Mouse (Mus musculus) limb, embryonic 10.5 days (tissue): Measurements from ENCODE around the gene Glipr1l2. TPM values are rescaled to one million over a fixed set of nuclear protein-coding genes. Genes with fewer than 3 reads are reported as not detected.
"Not testable (repeated sequence)": the region's sequence is repeated elsewhere in the genome, so short reads cannot be mapped to it uniquely, and the experiment has no call there.

Experiments used
- DNase-seq: peaks from one replicate; pipeline ENCODE4 v3.0.0-alpha.2; 2017; ENCODE audit warnings: low spot score
- H3K27ac ChIP-seq: fragments of 300-500 bp; sonication (generic); 2 replicates; pipeline ENCODE4 v1.5.1; 2016; ENCODE audit warnings: mild to moderate bottlenecking
- H3K27me3 ChIP-seq: fragments of 300-500 bp; sonication (generic); 2 replicates; pipeline ENCODE4 v1.6.1; 2016; ENCODE audit warnings: low read depth, mild to moderate bottlenecking; ENCODE audit not compliant: poor library complexity, severe bottlenecking
- H3K36me3 ChIP-seq: fragments of 300-500 bp; sonication (generic); 2 replicates; pipeline ENCODE4 v1.6.1; 2016; ENCODE audit warnings: mild to moderate bottlenecking, moderate library complexity
- H3K4me1 ChIP-seq: fragments of 300-500 bp; sonication (generic); 2 replicates; pipeline ENCODE4 v1.6.1; 2016
- H3K4me3 ChIP-seq: fragments of 300-500 bp; sonication (generic); 2 replicates; pipeline ENCODE4 v1.5.1; 2016; ENCODE audit warnings: mild to moderate bottlenecking, moderate library complexity
- H3K9me3 ChIP-seq: fragments of 300-500 bp; sonication (generic); replicated peaks from 2 replicates; pipeline ENCODE4 v1.6.1; 2016; ENCODE audit warnings: mild to moderate bottlenecking
- WGBS: fragments of 180-500 bp; shearing (Covaris S2); methylation state at CpG from one replicate; pipeline ENCODE4 v1.1.7; 2016; 5-methylcytosine and 5-hydroxymethylcytosine counted together
- polyA plus RNA-seq: library from polyadenylated mRNA; unstranded; fragments of >200 nt; fragmentation: Nextera tagmentation; extraction: Ambion mirVana; gene quantifications from 2 replicates; pipeline ENCODE4 v1.2.1, GENCODE M21; 2016

The Glipr1l2 gene
- not detected in 2 replicates for polyA plus RNA-seq

- no peaks in the 10 kb centered on the region for H3K9me3 ChIP-seq
- no peaks in the 10 kb centered on the region for H3K27me3 ChIP-seq
- no peaks in the 10 kb centered on the region for H3K36me3 ChIP-seq
- DNase-seq: no peak
- no peak within 1 kb of the TSS for H3K27ac ChIP-seq
- WGBS: 93% methylated on average over 14 of the region's 14 CpGs
- no peak within 1 kb of the TSS for H3K4me3 ChIP-seq
- H3K4me1 ChIP-seq: no peaks in the 10 kb centered on the region
Measured at GRCm38 (mm10) chr10:112083157-112083556, at the start of gene Glipr1l2. Glipr1l2 (plus strand) TSS chr10:112083354.

- not testable (repeated sequence) for H3K36me3 ChIP-seq, H3K27ac ChIP-seq, H3K4me1 ChIP-seq, H3K4me3 ChIP-seq, DNase-seq, H3K9me3 ChIP-seq, H3K27me3 ChIP-seq
- 84% methylated on average over 9 of the region's 9 CpGs for WGBS
Measured at GRCm38 (mm10) chr10:112043523-112043922, 39.6 kb upstream of the Glipr1l2 start.

- 66% methylated on average over 14 of the region's 14 CpGs for WGBS
- not testable (repeated sequence) for H3K27me3 ChIP-seq, H3K4me1 ChIP-seq, DNase-seq, H3K36me3 ChIP-seq, H3K9me3 ChIP-seq, H3K27ac ChIP-seq, H3K4me3 ChIP-seq
Measured at GRCm38 (mm10) chr10:112044283-112044682, 38.9 kb upstream of the Glipr1l2 start.

DNA sequence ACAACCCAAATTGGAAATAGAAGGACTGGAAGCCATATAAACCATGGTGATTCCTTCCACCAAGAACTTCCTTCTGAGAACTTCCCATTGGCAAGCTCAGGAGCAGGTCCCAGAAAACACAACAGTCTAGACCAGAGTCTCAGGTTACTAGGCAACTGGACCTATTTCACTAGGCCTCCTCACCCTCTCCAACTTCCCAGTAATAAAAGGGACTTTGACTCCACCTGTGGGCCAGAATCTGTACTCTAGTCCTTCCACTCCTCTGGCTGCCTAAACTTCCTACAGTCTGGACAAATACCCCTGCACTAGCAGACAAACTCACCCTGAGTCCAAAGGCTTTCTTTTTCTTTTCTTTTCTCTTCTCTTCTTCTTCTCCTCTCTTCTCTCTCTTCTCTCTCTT, 31.9 kb upstream of the Glipr1l2 start:
- Histone ChIP-seq H3K36me3 (no peaks in the 10 kb centered on the region), H3K9me3 (no peaks in the 10 kb centered on the region), H3K27ac (no peak overlapping the region), H3K27me3 (no peaks in the 10 kb centered on the region), H3K4me1 (no peaks in the 10 kb centered on the region), H3K4me3 (no peak overlapping the region)
- DNase-seq: no peak

DNA sequence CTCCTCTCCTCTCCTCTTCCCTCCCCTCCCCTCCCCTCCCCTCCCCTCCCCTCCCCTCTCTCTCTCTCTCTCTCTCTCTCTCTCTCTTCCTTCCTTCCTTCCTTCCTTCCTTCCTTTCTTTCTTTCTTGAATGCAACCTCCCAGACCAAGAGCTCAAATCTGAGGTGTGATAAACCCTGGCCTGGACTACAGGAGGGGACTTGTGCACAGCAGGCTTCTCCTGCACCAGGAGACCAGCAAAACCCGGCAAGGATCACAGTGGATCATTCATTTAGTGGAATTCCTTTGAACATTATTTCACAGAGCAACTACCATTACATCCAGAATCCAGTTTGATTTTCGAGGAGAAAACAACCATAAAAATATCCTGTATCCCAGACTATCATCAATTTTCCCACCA, 31.2 kb upstream of the Glipr1l2 start:
- H3K9me3 ChIP-seq, H3K4me3 ChIP-seq, H3K36me3 ChIP-seq, H3K27ac ChIP-seq, H3K27me3 ChIP-seq, H3K4me1 ChIP-seq: not testable (repeated sequence)
- DNase-seq: peak; percentile 46
- WGBS: 84% methylated on average over 2 of the region's 2 CpGs

DNA sequence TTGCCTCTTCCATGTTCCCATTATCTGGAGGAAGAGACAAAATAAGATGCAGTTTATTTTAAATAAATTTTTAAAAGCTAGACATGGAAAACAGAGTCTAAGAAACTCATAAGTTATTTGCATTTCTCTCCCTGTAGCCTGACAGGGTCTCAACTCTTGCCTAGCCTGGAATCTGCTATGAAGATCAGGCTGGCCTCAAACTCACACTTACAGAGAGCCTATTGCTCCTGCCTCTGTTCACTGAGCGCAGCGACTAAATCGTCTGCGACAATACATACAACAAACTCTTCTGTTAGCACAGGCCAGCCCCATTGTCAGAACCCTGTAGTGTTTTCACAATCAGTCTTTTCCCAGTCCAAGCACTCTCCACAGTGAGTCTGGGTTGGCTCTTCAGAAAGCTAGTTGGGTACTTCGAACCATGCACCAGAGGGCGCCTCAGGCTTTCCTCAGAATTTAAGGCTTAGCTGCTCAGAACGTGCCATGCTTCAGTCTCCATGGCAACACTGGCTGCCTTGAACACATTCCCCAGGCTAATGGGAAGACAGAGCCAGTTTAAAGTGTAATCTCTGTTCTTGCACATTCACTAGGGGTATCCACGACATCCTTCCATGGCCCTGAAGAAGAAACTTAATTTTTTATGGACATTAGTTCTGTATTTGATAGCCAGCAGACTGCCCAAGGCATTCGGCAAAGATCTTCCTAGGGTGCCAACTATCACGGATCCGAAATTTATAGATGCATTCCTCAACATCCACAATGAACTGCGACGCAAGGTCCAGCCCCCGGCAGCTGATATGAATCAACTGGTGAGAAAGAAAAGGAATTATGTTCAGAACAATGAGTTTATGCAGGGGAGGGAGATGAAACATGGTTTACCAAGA, 23.2 kb upstream of the Glipr1l2 start, which contains the start of gene Glipr1l1:
Glipr1l1 (plus strand) TSS at position 488 of the 881 bp plus-strand sequence.
- H3K27ac ChIP-seq: no peak within 1 kb of the TSS
- no peaks in the 10 kb centered on the region for H3K36me3 ChIP-seq
- H3K9me3 ChIP-seq: no peaks in the 10 kb centered on the region
- no peak within 1 kb of the TSS for H3K4me3 ChIP-seq
- peak; percentile 68 for DNase-seq
- 59% methylated on average over 14 of the region's 14 CpGs for WGBS
- H3K4me1 ChIP-seq: no peaks in the 10 kb centered on the region
- no peaks in the 10 kb centered on the region for H3K27me3 ChIP-seq

- not testable (repeated sequence) for H3K4me1 ChIP-seq, DNase-seq, H3K36me3 ChIP-seq, H3K9me3 ChIP-seq, H3K27ac ChIP-seq, H3K4me3 ChIP-seq, H3K27me3 ChIP-seq
- 91% methylated on average over 6 of the region's 6 CpGs for WGBS
Measured at GRCm38 (mm10) chr10:112060583-112060934, 22.6 kb upstream of the Glipr1l2 start.

DNA sequence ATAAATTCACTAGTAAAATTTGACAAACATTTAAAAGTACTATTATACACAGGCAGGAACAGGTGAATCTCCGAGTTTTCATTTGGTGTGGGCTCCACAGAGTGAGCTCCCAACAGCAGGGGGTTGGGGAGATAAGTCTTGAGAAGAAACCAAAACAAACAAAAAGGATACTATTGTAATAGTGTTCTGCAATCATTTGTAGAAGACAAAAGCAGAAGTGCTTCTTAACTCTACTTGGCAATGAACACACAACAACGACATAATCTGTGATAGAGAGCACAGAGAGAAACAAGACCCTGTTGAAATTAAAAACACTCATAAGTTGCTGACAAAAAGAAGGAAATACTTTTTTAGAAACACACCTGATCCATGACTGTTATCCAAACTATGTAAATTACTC, 3.1 kb upstream of the Glipr1l2 start:
- no peaks in the 10 kb centered on the region for H3K4me1 ChIP-seq
- H3K27ac ChIP-seq: no peak overlapping the region
- no peaks in the 10 kb centered on the region for H3K36me3 ChIP-seq
- no peaks in the 10 kb centered on the region for H3K27me3 ChIP-seq
- DNase-seq: no peak
- H3K9me3 ChIP-seq: no peaks in the 10 kb centered on the region
- no peak overlapping the region for H3K4me3 ChIP-seq
- 58% methylated on average over 2 of the region's 2 CpGs for whole genome bisulfite sequencing

DNA sequence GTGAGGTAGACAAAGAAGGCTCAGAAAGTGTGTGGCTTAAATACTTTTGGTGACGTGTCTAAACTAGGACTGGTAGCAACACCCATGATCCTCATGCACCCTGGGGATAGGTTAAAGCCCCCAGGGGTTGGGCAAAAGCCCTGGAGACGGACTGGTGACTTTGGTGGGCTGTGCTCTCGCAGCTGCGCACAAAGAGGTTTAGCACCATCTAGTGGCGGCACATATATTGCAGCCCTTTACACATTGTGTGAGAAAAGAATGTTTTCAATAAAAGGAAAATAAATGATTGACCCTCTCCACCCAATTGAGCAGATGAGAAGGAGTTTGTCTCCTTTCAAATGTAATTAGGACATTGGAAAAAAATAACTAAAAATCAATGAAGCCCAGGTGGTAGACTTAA, 22.6 kb downstream of the Glipr1l2 start:
- not testable (repeated sequence) for H3K36me3 ChIP-seq, H3K4me1 ChIP-seq, H3K27me3 ChIP-seq, H3K9me3 ChIP-seq, H3K27ac ChIP-seq, H3K4me3 ChIP-seq
- 7% methylated on average over 5 of the region's 5 CpGs for WGBS
- DNase-seq: peak; percentile 67

- H3K9me3 ChIP-seq: no peaks in the 10 kb centered on the region
- no peaks in the 10 kb centered on the region; the same call in 1 of the 2 replicates for H3K4me1 ChIP-seq
- H3K36me3 ChIP-seq: no peaks in the 10 kb centered on the region
- DNase-seq: no peak
- no peak overlapping the region for H3K27ac ChIP-seq
- no peaks in the 10 kb centered on the region for H3K27me3 ChIP-seq
- no peak overlapping the region for H3K4me3 ChIP-seq
- WGBS: 93% methylated on average over 7 of the region's 7 CpGs
Measured at GRCm38 (mm10) chr10:112110401-112110800, 27.2 kb downstream of the Glipr1l2 start.

DNA sequence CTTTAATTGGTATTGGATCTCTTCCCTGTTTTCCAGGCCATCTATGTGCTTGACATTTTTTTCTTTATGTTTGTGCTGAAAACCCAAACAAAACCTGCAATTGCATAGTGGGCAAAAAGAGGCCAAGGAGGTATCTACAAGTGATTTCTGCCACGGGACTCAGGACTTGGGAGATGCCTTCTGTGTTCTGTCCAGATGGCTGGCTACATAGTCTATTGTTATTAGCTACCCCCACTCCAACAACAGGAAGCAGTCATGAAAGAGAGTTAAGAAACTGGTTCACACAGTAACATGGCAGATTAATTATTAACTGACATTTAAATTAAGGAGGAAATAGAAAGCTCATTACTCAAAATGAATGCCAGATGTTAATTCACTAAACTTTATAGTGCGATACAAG, 41.9 kb downstream of the Glipr1l2 start:
- H3K4me1 ChIP-seq, H3K4me3 ChIP-seq, H3K27ac ChIP-seq, H3K27me3 ChIP-seq, H3K9me3 ChIP-seq, H3K36me3 ChIP-seq, DNase-seq: not testable (repeated sequence)
- WGBS: 48% methylated on average over 2 of the region's 2 CpGs

- H3K27ac ChIP-seq, H3K36me3 ChIP-seq, H3K4me1 ChIP-seq, DNase-seq, H3K27me3 ChIP-seq, H3K4me3 ChIP-seq, H3K9me3 ChIP-seq: not testable (repeated sequence)
- 77% methylated on average over 6 of the region's 6 CpGs for WGBS
Measured at GRCm38 (mm10) chr10:112127682-112128230, 44.6 kb downstream of the Glipr1l2 start.

GRCm38 (mm10) chr10:112132194-112132593, 49.0 kb downstream of the Glipr1l2 start:
- Histone ChIP-seq H3K27me3 (no peaks in the 10 kb centered on the region), H3K9me3 (no peaks in the 10 kb centered on the region), H3K36me3 (no peaks in the 10 kb centered on the region), H3K27ac (no peak overlapping the region), H3K4me1 (peaks cover 5% of the 10 kb centered on the region; the same call in 1 of the 2 replicates), H3K4me3 (no peak overlapping the region)
- WGBS: 94% methylated on average over 3 of the region's 3 CpGs
- DNase-seq: no peak
